Mouse (Mus musculus) neutrophil, adult 65 days (primary cell): Measurements from ENCODE around the gene Iqsec1. TPM values are rescaled to one million over a fixed set of nuclear protein-coding genes. Genes with fewer than 3 reads are reported as not detected.

Experiments used
- total RNA-seq: library from RNA; stranded (reverse); gene quantifications from 2 replicates; pipeline ENCODE4 v1.2.4, GENCODE M21; 2023

Gene Iqsec1
- 359 and 432 TPM in 2 replicates for total RNA-seq

GRCm38 (mm10) chr6:90988648-90989317, at the start of gene Iqsec1:
TSS of gene Iqsec1 (minus strand) at chr6:90988685.

Other genes starting within 250 kb of the Iqsec1 start
- gene Nup210, start 128.1 kb upstream of the Iqsec1 start, total RNA-seq = 86.8 and 123 TPM in 2 replicates
- 0.66 TPM in 1 of 2 replicates, not detected in the other for gene Hdac11, start 168.0 kb upstream of the Iqsec1 start, total RNA-seq
- not detected in 2 replicates for gene Fbln2, start 223.8 kb upstream of the Iqsec1 start, total RNA-seq